Mouse (Mus musculus) forebrain, embryonic 15.5 days (tissue): ENCODE measurements around the gene Esyt1. TPM values are rescaled to one million over a fixed set of nuclear protein-coding genes. Genes with fewer than 3 reads are reported as not detected.
"Not testable (repeated sequence)": the region's sequence is repeated elsewhere in the genome, so short reads cannot be mapped to it uniquely, and the experiment has no call there.

ENCODE experiments used
- ATAC-seq: fragments of 200-750 bp; cut with Nextera tagmentation; replicated peaks from 2 replicates; pipeline ENCODE4 v1.8.0; 2017; ENCODE audit warnings: mild to moderate bottlenecking, moderate TSS enrichment, moderate library complexity
- H3K27ac ChIP-seq: fragments of 300-500 bp; sonication (generic); replicated peaks from 2 replicates; pipeline ENCODE4 v1.5.1; 2015; ENCODE audit warnings: mild to moderate bottlenecking, inconsistent platforms
- H3K27me3 ChIP-seq: fragments of 300-500 bp; sonication (generic); 2 replicates; pipeline ENCODE4 v1.6.1; 2015; ENCODE audit warnings: inconsistent platforms
- H3K36me3 ChIP-seq: fragments of 300-500 bp; sonication (generic); 2 replicates; pipeline ENCODE4 v1.6.1; 2015; ENCODE audit warnings: mild to moderate bottlenecking, inconsistent platforms
- H3K4me1 ChIP-seq: fragments of 300-500 bp; sonication (generic); 2 replicates; pipeline ENCODE4 v1.6.1; 2015; ENCODE audit warnings: inconsistent platforms
- H3K4me2 ChIP-seq: fragments of 300-500 bp; sonication (generic); replicated peaks from 2 replicates; pipeline ENCODE4 v1.6.1; 2015; ENCODE audit warnings: mild to moderate bottlenecking, inconsistent platforms
- H3K4me3 ChIP-seq: fragments of 300-500 bp; sonication (generic); 2 replicates; pipeline ENCODE4 v1.5.1; 2015; ENCODE audit warnings: mild to moderate bottlenecking, inconsistent platforms
- H3K9ac ChIP-seq: fragments of 300-500 bp; sonication (generic); replicated peaks from 2 replicates; pipeline ENCODE4 v1.6.1; 2015; ENCODE audit warnings: mild to moderate bottlenecking, inconsistent platforms
- H3K9me3 ChIP-seq: fragments of 300-500 bp; sonication (generic); 2 replicates; pipeline ENCODE4 v1.6.1; 2016; ENCODE audit warnings: inconsistent platforms
- WGBS: fragments of 180-500 bp; shearing (Covaris S2); methylation state at CpG from one replicate; pipeline ENCODE4 v1.1.7; 2015; ENCODE audit warnings: mixed read lengths; 5-methylcytosine and 5-hydroxymethylcytosine counted together
- polyA plus RNA-seq: library from polyadenylated mRNA; unstranded; fragments of >200 nt; fragmentation: Nextera tagmentation; extraction: Ambion mirVana; gene quantifications from 2 replicates; pipeline ENCODE4 v1.2.1, GENCODE M21; 2015

The Esyt1 gene
- polyA plus RNA-seq = 6.8 and 7.6 TPM in 2 replicates

- Histone ChIP-seq H3K27me3 (peaks cover 13% of the 10 kb centered on the region; the same call in 1 of the 2 replicates), H3K4me3 (peak within 1 kb of the TSS; percentile 85), H3K4me2 (peak within 1 kb of the TSS; percentile 100), H3K9ac (peak within 1 kb of the TSS; percentile 63), H3K27ac (peak within 1 kb of the TSS; percentile 39), H3K36me3 (no peaks in the 10 kb centered on the region), H3K4me1 (peaks cover 23% of the 10 kb centered on the region), H3K9me3 (no peaks in the 10 kb centered on the region)
- under 1% methylated on average over 37 of the region's 37 CpGs for WGBS
- ATAC-seq = peak; percentile 95
These were observed at the start of gene Esyt1 for GRCm38 (mm10) chr10:128525671-128526308. Esyt1 (minus strand) TSS chr10:128525871.

DNA sequence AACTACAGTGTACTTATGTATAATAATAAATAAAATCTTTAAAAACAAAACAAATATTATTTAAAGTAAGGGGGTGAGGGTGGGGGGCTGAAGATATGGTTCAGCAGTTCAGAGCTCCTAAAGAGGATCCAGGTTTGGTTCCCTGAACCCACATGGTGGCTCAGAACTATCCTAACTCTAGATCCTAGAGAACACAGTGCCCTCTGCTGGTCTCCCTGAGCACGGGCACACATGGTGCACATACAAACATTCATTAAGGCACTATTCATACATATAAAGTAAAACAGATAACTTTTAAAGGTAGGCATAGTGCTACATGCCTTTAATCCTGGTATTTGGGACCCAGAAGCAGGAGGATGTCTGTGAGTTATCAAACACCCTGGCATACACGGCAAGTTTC, 49.4 kb upstream of the Esyt1 start:
- Histone ChIP-seq H3K4me1 (no peaks in the 10 kb centered on the region), H3K4me2 (no peak overlapping the region), H3K9ac (no peak overlapping the region), H3K4me3 (no peak overlapping the region), H3K27me3 (no peaks in the 10 kb centered on the region), H3K9me3 (no peaks in the 10 kb centered on the region), H3K36me3 (no peaks in the 10 kb centered on the region), H3K27ac (no peak overlapping the region)
- ATAC-seq = no peak
- WGBS = 90% methylated on average over 2 of the region's 2 CpGs

GRCm38 (mm10) chr10:128565788-128566531, 40.3 kb upstream of the Esyt1 start, which contains the start of gene Pa2g4:
Pa2g4 (minus strand) TSS chr10:128565987.
- Histone ChIP-seq H3K27me3 (no peaks in the 10 kb centered on the region), H3K4me2 (peak within 1 kb of the TSS; percentile 95), H3K4me1 (peaks cover 18% of the 10 kb centered on the region), H3K27ac (peak within 1 kb of the TSS; percentile 95), H3K9me3 (no peaks in the 10 kb centered on the region), H3K4me3 (peak within 1 kb of the TSS; percentile 90), H3K9ac (peak within 1 kb of the TSS; percentile 92), H3K36me3 (peaks cover 26% of the 10 kb centered on the region)
- WGBS = under 1% methylated on average over 58 of the region's 58 CpGs
- ATAC-seq = peak; percentile 100

- Histone ChIP-seq H3K36me3 (peaks cover 33% of the 10 kb centered on the region), H3K9ac (peak overlapping the region; percentile 92), H3K9me3 (no peaks in the 10 kb centered on the region), H3K4me1 (peaks cover 18% of the 10 kb centered on the region), H3K27me3 (no peaks in the 10 kb centered on the region), H3K4me2 (peak overlapping the region; percentile 95), H3K27ac (peak overlapping the region; percentile 95), H3K4me3 (peak overlapping the region; percentile 90)
- under 1% methylated on average over 46 of the region's 46 CpGs for WGBS
- ATAC-seq = peak; percentile 55
These were observed 39.6 kb upstream of the Esyt1 start for GRCm38 (mm10) chr10:128565206-128565787.

GRCm38 (mm10) chr10:128563544-128563943, 37.9 kb upstream of the Esyt1 start:
- H3K4me3 ChIP-seq = no peak overlapping the region
- peaks cover 18% of the 10 kb centered on the region for H3K4me1 ChIP-seq
- no peak overlapping the region for H3K9ac ChIP-seq
- peaks cover 50% of the 10 kb centered on the region for H3K36me3 ChIP-seq
- 89% methylated on average over 6 of the region's 6 CpGs for WGBS
- H3K9me3 ChIP-seq = no peaks in the 10 kb centered on the region
- no peak for ATAC-seq
- H3K4me2 ChIP-seq = no peak overlapping the region
- no peak overlapping the region for H3K27ac ChIP-seq
- no peaks in the 10 kb centered on the region for H3K27me3 ChIP-seq

GRCm38 (mm10) chr10:128556963-128557362, 31.3 kb upstream of the Esyt1 start:
- WGBS = 89% methylated on average over 6 of the region's 6 CpGs
- H3K27ac ChIP-seq = no peak overlapping the region

GRCm38 (mm10) chr10:128556286-128556685, 30.6 kb upstream of the Esyt1 start:
- no peak overlapping the region for H3K9ac ChIP-seq
- H3K36me3 ChIP-seq = peaks cover 40% of the 10 kb centered on the region
- no peaks in the 10 kb centered on the region for H3K9me3 ChIP-seq
- no peak overlapping the region for H3K4me3 ChIP-seq
- no peak overlapping the region for H3K27ac ChIP-seq
- no peak overlapping the region for H3K4me2 ChIP-seq
- no peaks in the 10 kb centered on the region for H3K4me1 ChIP-seq
- no peaks in the 10 kb centered on the region for H3K27me3 ChIP-seq
- ATAC-seq = no peak

More at GRCm38 (mm10) chr10:128556963-128557362, 31.3 kb upstream of the Esyt1 start:
- Histone ChIP-seq H3K36me3 (peaks cover 47% of the 10 kb centered on the region), H3K9ac (no peak overlapping the region), H3K4me1 (no peaks in the 10 kb centered on the region), H3K4me3 (no peak overlapping the region), H3K27me3 (no peaks in the 10 kb centered on the region), H3K4me2 (no peak overlapping the region), H3K9me3 (no peaks in the 10 kb centered on the region)
- no peak for ATAC-seq

GRCm38 (mm10) chr10:128555567-128555966, 29.9 kb upstream of the Esyt1 start:
- H3K27ac ChIP-seq, H3K27me3 ChIP-seq, H3K4me3 ChIP-seq, ATAC-seq, H3K9me3 ChIP-seq, H3K4me1 ChIP-seq, H3K4me2 ChIP-seq, H3K9ac ChIP-seq: not testable (repeated sequence)
- H3K36me3 ChIP-seq = peaks cover 33% of the 10 kb centered on the region
- WGBS = 95% methylated on average over 1 of the region's 1 CpGs

GRCm38 (mm10) chr10:128550144-128550823, 24.6 kb upstream of the Esyt1 start:
- ATAC-seq, H3K9me3 ChIP-seq, H3K36me3 ChIP-seq, H3K9ac ChIP-seq, H3K4me3 ChIP-seq, H3K27me3 ChIP-seq, H3K4me2 ChIP-seq: not testable (repeated sequence)
- H3K4me1 ChIP-seq = peaks cover 14% of the 10 kb centered on the region
- WGBS = 94% methylated on average over 11 of the region's 11 CpGs
- peak overlapping the region; percentile 97 for H3K27ac ChIP-seq

DNA sequence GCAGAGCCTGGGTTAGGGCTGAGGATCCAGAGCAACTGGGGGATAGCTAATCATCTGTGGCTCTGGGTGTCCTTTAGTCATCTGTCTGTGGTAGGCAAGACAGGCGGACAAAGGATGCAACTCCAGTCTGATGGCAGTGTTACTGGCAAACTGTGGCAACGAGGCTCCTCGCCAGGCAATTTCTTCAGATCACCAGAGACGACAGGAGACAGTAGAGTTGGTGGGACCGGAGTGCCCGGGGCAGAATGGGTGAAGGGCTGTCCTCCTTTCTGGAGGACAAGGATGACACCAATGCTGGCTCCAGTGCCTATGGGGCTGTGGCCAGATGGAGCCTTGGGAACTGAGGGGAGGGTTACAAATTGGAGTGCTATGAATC, 24.0 kb upstream of the Esyt1 start:
- Histone ChIP-seq H3K27ac (peak overlapping the region; percentile 97), H3K36me3 (peaks cover 11% of the 10 kb centered on the region), H3K4me1 (peaks cover 14% of the 10 kb centered on the region)
- not testable (repeated sequence) for ATAC-seq, H3K4me3 ChIP-seq, H3K9me3 ChIP-seq, H3K9ac ChIP-seq, H3K27me3 ChIP-seq, H3K4me2 ChIP-seq
- WGBS = 70% methylated on average over 6 of the region's 6 CpGs

- Histone ChIP-seq H3K27me3 (no peaks in the 10 kb centered on the region), H3K4me1 (peaks cover 15% of the 10 kb centered on the region), H3K36me3 (peaks cover 16% of the 10 kb centered on the region), H3K4me3 (peak within 1 kb of the TSS; percentile 78), H3K9ac (peak within 1 kb of the TSS; percentile 76), H3K4me2 (peak within 1 kb of the TSS; percentile 64), H3K9me3 (no peaks in the 10 kb centered on the region), H3K27ac (peak within 1 kb of the TSS; percentile 97)
- 0% methylated on average over 31 of the region's 31 CpGs for WGBS
- ATAC-seq = peak; percentile 93
These were observed 23.4 kb upstream of the Esyt1 start, which contains the start of gene Rpl41 for GRCm38 (mm10) chr10:128548947-128549681. Rpl41 (minus strand) TSS chr10:128549305.
